In the genomic region with DNA sequence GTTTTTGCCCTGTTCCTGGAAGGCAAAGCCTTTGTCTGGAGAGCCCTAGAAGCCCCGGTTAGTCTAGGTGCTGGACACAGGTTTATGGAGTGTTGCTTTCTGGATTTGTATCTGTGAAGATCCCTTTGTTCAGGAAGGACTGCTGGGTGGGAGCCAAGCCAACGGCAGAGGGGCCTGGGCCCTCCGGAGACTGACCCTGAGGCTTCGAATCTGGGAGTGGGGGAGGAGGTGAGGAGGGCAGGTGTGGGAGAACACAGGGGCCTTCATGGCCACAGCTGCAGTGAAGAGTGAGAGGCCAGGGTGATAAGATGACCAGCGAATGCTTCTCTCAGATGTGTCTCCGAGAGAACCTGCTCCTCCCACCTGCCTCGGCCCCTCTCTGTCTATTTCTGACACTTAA, we compare ENCODE assay signal across 1 mouse cellular context.
TF ChIP-seq lines count a peak whose summit lies in the region.

No protein-coding gene starts in this region.

TF ChIP-seq in CH12.LX, 34 proteins besides CTCF, POLR2A, EP300 and RAD21:
- TF ChIP-seq USF1 (IDR thresholded peaks at IDR 0.05; ENCODE audit: low read depth, low read length) (no peak), ETS1 (conservative IDR thresholded peaks at IDR 0.05; ENCODE audit: low read depth, low read length) (no peak), MXI1 (IDR thresholded peaks at IDR 0.05; ENCODE audit: low read depth, low read length) (0 out of 2 replicates have a peak, but pooled peaks have one; percentile 30), NELFE (IDR thresholded peaks at IDR 0.05; ENCODE audit: low read depth, low read length) (no peak), TCF12 (IDR thresholded peaks at IDR 0.05; ENCODE audit: low read depth, low read length) (no peak), RCOR1 (conservative IDR thresholded peaks at IDR 0.05; ENCODE audit: low read depth, low read length) (no peak), SIN3A (IDR thresholded peaks at IDR 0.05; ENCODE audit: low read length) (no peak), IRF4 (IDR thresholded peaks at IDR 0.05; ENCODE audit: low read depth, low read length) (0 out of 2 replicates have a peak, but pooled peaks have one; percentile 8), KAT2A (IDR thresholded peaks at IDR 0.05; ENCODE audit: insufficient replicate concordance, low read length) (no peak), GABPA (IDR thresholded peaks at IDR 0.05; ENCODE audit: insufficient replicate concordance, low read depth, low read length) (no peak), MAZ (IDR thresholded peaks at IDR 0.05; ENCODE audit: low read depth, low read length) (no peak), USF2 (conservative IDR thresholded peaks at IDR 0.05; ENCODE audit: low read depth, low read length) (no peak), BHLHE40 (IDR thresholded peaks at IDR 0.05; ENCODE audit: low read depth, low read length) (no peak), ZC3H11A (IDR thresholded peaks at IDR 0.05; ENCODE audit: low read depth, low read length) (no peak), NRF1 (IDR thresholded peaks at IDR 0.05; ENCODE audit: low read depth, low read length) (no peak), UBTF (IDR thresholded peaks at IDR 0.05; ENCODE audit: low read depth, low read length) (no peak)
TF ChIP-seq in CH12.LX: peak in this region for 2.
